Mouse (Mus musculus): Measurements from ENCODE around the gene Pole4. TPM values are rescaled to one million over a fixed set of nuclear protein-coding genes. Genes with fewer than 3 reads are reported as not detected.

Pole4 gene
- total and polyA plus RNA-seq, 3 experiments = 49.7 to 178 (median 79.8) TPM

GRCm38 (mm10) chr6:82714841-82715240, 9.7 kb upstream of the Pole4 start:
- DNase-seq (ENCODE audit: extremely low read depth) = peak; percentile 70
- Histone ChIP-seq H3K4me1 (ENCODE audit: control insufficient read depth in 1 of 2, insufficient read depth in 2 of 2) (peaks cover 12 to 40% of the 10 kb centered on the region in 2 experiments), H3K27ac (ENCODE audit: insufficient read depth, low read depth) (peak overlapping the region; percentile 88; the same call in 1 of the 2 replicates), H3K9me3 (replicated peaks; ENCODE audit: low read length) (no peaks in the 10 kb centered on the region), H3K4me3 (replicated peaks in 1 of 3; ENCODE audit: low read depth in 2 of 3, low read length in 2 of 3, poor library complexity in 1 of 3) (peak overlapping the region in 1 of 3 experiments; percentile 37), H3K27me3 (replicated peaks) (no peaks in the 10 kb centered on the region), H3K9ac (ENCODE audit: insufficient read depth, low read depth) (peak overlapping the region; percentile 45), H3K79me2 (replicated peaks; ENCODE audit: control insufficient read depth, extremely low read depth, insufficient read depth, poor library complexity, severe bottlenecking) (no peaks in the 10 kb centered on the region), H3K36me3 (replicated peaks in 1 of 2; ENCODE audit: control insufficient read depth in 1 of 2, insufficient read depth in 1 of 2, low read length in 1 of 2) (no peaks in the 10 kb centered on the region), H3K4me2 (ENCODE audit: insufficient read depth, low read depth, poor library complexity, severe bottlenecking) (peak overlapping the region; percentile 92)
- dilution Hi-C loops (cut with MboI; ENCODE audit: extremely low pct_ligation_motif_present, extremely low pct_unique_long_range_greater_than_20kb, low sequenced_read_pairs) (no loop called here), in situ Hi-C loops (cut with MboI; ENCODE audit: low pct_ligation_motif_present, low pct_unique_long_range_greater_than_20kb, low sequenced_read_pairs) (loop anchor here (25.0 kb wide), 1 partner anchor 753 kb away; the partner anchor contains the start of gene Mrpl19)
- TF ChIP-seq ZKSCAN1 (IDR thresholded peaks at IDR 0.05; ENCODE audit: borderline replicate concordance, low read depth, low read length) (no peak), USF1 (IDR thresholded peaks at IDR 0.05; ENCODE audit: low read depth, low read length) (no peak), IRF4 (IDR thresholded peaks at IDR 0.05; ENCODE audit: low read depth, low read length) (peak; percentile 61), CHD1 (IDR thresholded peaks at IDR 0.05; ENCODE audit: low read depth, low read length) (0 out of 2 replicates have a peak, but pooled peaks have one; percentile 67), HCFC1 (IDR thresholded peaks at IDR 0.05; ENCODE audit: low read depth, low read length) (peak; percentile 25; the same call in 1 of the 2 replicates), ZC3H11A (IDR thresholded peaks at IDR 0.05; ENCODE audit: low read depth, low read length) (no peak), NRF1 (IDR thresholded peaks at IDR 0.05; ENCODE audit: low read depth, low read length) (no peak), ELF1 (IDR thresholded peaks at IDR 0.05; ENCODE audit: low read depth, low read length) (peak; percentile 58), PAX5 (IDR thresholded peaks at IDR 0.05; ENCODE audit: low read length) (no peak), ZNF384 (IDR thresholded peaks at IDR 0.05; ENCODE audit: low read depth, low read length) (no peak), KAT2A (IDR thresholded peaks at IDR 0.05; ENCODE audit: insufficient replicate concordance, low read length) (no peak), ZMIZ1 (IDR thresholded peaks at IDR 0.05; ENCODE audit: low read depth, low read length) (no peak), CTCF (conservative IDR thresholded peaks at IDR 0.05 in 1 of 2, IDR thresholded peaks at IDR 0.05 in 1 of 2; ENCODE audit: low read depth in 2 of 2, low read length in 2 of 2) (no peak), POLR2A (IDR thresholded peaks at IDR 0.05; ENCODE audit: low read depth, low read length) (peak; percentile 41), JUND (conservative IDR thresholded peaks at IDR 0.05; ENCODE audit: low read depth, low read length) (no peak), BHLHE40 (IDR thresholded peaks at IDR 0.05; ENCODE audit: low read depth, low read length) (peak; percentile 3; the same call in 1 of the 2 replicates), ETS1 (conservative IDR thresholded peaks at IDR 0.05; ENCODE audit: low read depth, low read length) (no peak), NELFE (IDR thresholded peaks at IDR 0.05; ENCODE audit: low read depth, low read length) (no peak), CHD2 (IDR thresholded peaks at IDR 0.05; ENCODE audit: low read length) (no peak), MEF2A (IDR thresholded peaks at IDR 0.05; ENCODE audit: borderline replicate concordance, low read depth, low read length) (peak; percentile 56; the same call in 1 of the 2 replicates), MAX (IDR thresholded peaks at IDR 0.05; ENCODE audit: low read length) (no peak; the same call in 1 of the 2 replicates), MAZ (IDR thresholded peaks at IDR 0.05; ENCODE audit: low read depth, low read length) (peak; percentile 54; the same call in 1 of the 2 replicates), RAD21 (IDR thresholded peaks at IDR 0.05; ENCODE audit: low read depth, low read length) (no peak), TBP (conservative IDR thresholded peaks at IDR 0.05; ENCODE audit: low read depth, low read length) (no peak), GABPA (IDR thresholded peaks at IDR 0.05; ENCODE audit: insufficient replicate concordance, low read depth, low read length) (no peak), MXI1 (IDR thresholded peaks at IDR 0.05; ENCODE audit: low read depth, low read length) (no peak; the same call in 1 of the 2 replicates), E2F4 (IDR thresholded peaks at IDR 0.05; ENCODE audit: insufficient replicate concordance, low read depth, low read length) (no peak), USF2 (conservative IDR thresholded peaks at IDR 0.05; ENCODE audit: low read depth, low read length) (no peak), SIN3A (IDR thresholded peaks at IDR 0.05; ENCODE audit: low read length) (no peak), MAFK (IDR thresholded peaks at IDR 0.05; ENCODE audit: insufficient replicate concordance, low read length) (no peak; the same call in 1 of the 2 replicates), EP300 (IDR thresholded peaks at IDR 0.05; ENCODE audit: low read length) (peak; percentile 69), JUN (IDR thresholded peaks at IDR 0.05; ENCODE audit: insufficient read depth, low read depth, low read length) (no peak), RCOR1 (conservative IDR thresholded peaks at IDR 0.05; ENCODE audit: low read depth, low read length) (0 out of 2 replicates have a peak, but pooled peaks have one; percentile 34), SMC3 (IDR thresholded peaks at IDR 0.05; ENCODE audit: low read depth, low read length) (no peak), POLR2AphosphoS2 (IDR thresholded peaks at IDR 0.05; ENCODE audit: low read depth, low read length) (no peak), UBTF (IDR thresholded peaks at IDR 0.05; ENCODE audit: low read depth, low read length) (peak; percentile 43; the same call in 1 of the 2 replicates), TCF12 (IDR thresholded peaks at IDR 0.05; ENCODE audit: low read depth, low read length) (peak; percentile 75), MYC (IDR thresholded peaks at IDR 0.05; ENCODE audit: low read depth, low read length) (0 out of 2 replicates have a peak, but pooled peaks have one; percentile 3)
